Mouse (Mus musculus): ENCODE results near the gene Lhfpl5.

DNA sequence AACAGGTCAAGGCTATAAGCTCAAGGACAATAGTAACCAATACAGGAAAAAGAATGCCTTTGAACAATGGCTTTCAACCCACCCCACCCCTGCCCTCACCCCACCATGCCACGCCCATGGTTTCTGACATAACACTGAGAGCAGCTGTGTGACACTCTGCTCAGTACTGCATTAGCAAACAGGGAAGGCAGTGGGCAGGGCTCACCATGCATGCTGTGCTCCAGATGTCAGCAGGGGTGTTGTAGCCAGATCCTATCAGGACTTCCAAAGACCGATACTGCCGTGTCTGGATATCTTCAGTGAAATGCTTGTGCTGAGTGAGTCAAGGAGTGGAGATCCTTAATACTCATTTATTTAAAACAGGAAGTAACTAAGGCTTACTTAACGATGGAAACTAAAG, 18.5 kb downstream of the Lhfpl5 start:
- TF ChIP-seq CTCF (IDR thresholded peaks at IDR 0.05; ENCODE audit: low read depth) (no peak), EP300 (IDR thresholded peaks at IDR 0.05; ENCODE audit: low read depth) (no peak)

Data from heart, postnatal 0 days (tissue).